Mouse (Mus musculus): ENCODE results near the gene Tlx2. TPM values are rescaled to one million over a fixed set of nuclear protein-coding genes. Genes with fewer than 3 reads are reported as not detected.

The Tlx2 gene
- polyA plus RNA-seq, 1 experiment = not detected

GRCm38 (mm10) chr6:83101316-83101687 is 31.2 kb upstream of the Tlx2 start, which contains the start of the genes Ccdc142 and Gm42688:
TSS of gene Ccdc142 (plus strand) at chr6:83101601.
TSS of gene Gm42688 (plus strand) at chr6:83101617.
- Histone ChIP-seq H3K27ac (ENCODE audit: insufficient read depth, low read depth, low read length) (0 out of 2 replicates have a peak within 1 kb of the TSS, but pooled peaks have one; percentile 10), H3K4me3 (ENCODE audit: insufficient read depth, low read depth, low read length) (peak within 1 kb of the TSS; percentile 70), H3K4me1 (ENCODE audit: control insufficient read depth, insufficient read depth, low read length) (peaks cover 18% of the 10 kb centered on the region)
- no peak for TF ChIP-seq POLR2A (IDR thresholded peaks at IDR 0.05; ENCODE audit: insufficient read depth, low read depth, low read length)
- TF ChIP-seq CTCF (IDR thresholded peaks at IDR 0.05; ENCODE audit: insufficient read depth, low read depth, low read length) = no peak
- under 1% methylated on average over 25 of the region's 25 CpGs for whole genome bisulfite sequencing

- 56% methylated on average over 2 of the region's 2 CpGs for WGBS
- Histone ChIP-seq H3K4me1 (ENCODE audit: control insufficient read depth, insufficient read depth, low read length) (peaks cover 16% of the 10 kb centered on the region), H3K27ac (ENCODE audit: insufficient read depth, low read depth, low read length) (no peak overlapping the region), H3K4me3 (ENCODE audit: insufficient read depth, low read depth, low read length) (no peak overlapping the region)
- TF ChIP-seq CTCF (IDR thresholded peaks at IDR 0.05; ENCODE audit: insufficient read depth, low read depth, low read length) = no peak
- no peak for TF ChIP-seq POLR2A (IDR thresholded peaks at IDR 0.05; ENCODE audit: insufficient read depth, low read depth, low read length)
These were observed 28.3 kb upstream of the Tlx2 start for GRCm38 (mm10) chr6:83098411-83098810.

GRCm38 (mm10) chr6:83095968-83096367 is 25.9 kb upstream of the Tlx2 start:
- Histone ChIP-seq H3K4me1 (ENCODE audit: control insufficient read depth, insufficient read depth, low read length) (no peaks in the 10 kb centered on the region), H3K27ac (ENCODE audit: insufficient read depth, low read depth, low read length) (no peak overlapping the region), H3K4me3 (ENCODE audit: insufficient read depth, low read depth, low read length) (no peak overlapping the region)
- no peak for TF ChIP-seq CTCF (IDR thresholded peaks at IDR 0.05; ENCODE audit: insufficient read depth, low read depth, low read length)
- no peak for TF ChIP-seq POLR2A (IDR thresholded peaks at IDR 0.05; ENCODE audit: insufficient read depth, low read depth, low read length)
- 49% methylated on average over 6 of the region's 6 CpGs for WGBS

GRCm38 (mm10) chr6:83092416-83093127 is 22.5 kb upstream of the Tlx2 start:
- no peak overlapping the region for H3K4me3 ChIP-seq (ENCODE audit: insufficient read depth, low read depth, low read length)
- H3K27ac ChIP-seq (ENCODE audit: insufficient read depth, low read depth, low read length) = no peak overlapping the region
- 37% methylated on average over 6 of the region's 6 CpGs for WGBS
- no peak for TF ChIP-seq CTCF (IDR thresholded peaks at IDR 0.05; ENCODE audit: insufficient read depth, low read depth, low read length)
- no peak for TF ChIP-seq POLR2A (IDR thresholded peaks at IDR 0.05; ENCODE audit: insufficient read depth, low read depth, low read length)
- H3K4me1 ChIP-seq (ENCODE audit: control insufficient read depth, insufficient read depth, low read length) = peaks cover 3% of the 10 kb centered on the region; the same call in 1 of the 2 replicates

GRCm38 (mm10) chr6:83087926-83088260 is 17.8 kb upstream of the Tlx2 start:
- TF ChIP-seq CTCF (IDR thresholded peaks at IDR 0.05; ENCODE audit: insufficient read depth, low read depth, low read length) = no peak
- TF ChIP-seq POLR2A (IDR thresholded peaks at IDR 0.05; ENCODE audit: insufficient read depth, low read depth, low read length) = no peak
- H3K4me3 ChIP-seq (ENCODE audit: insufficient read depth, low read depth, low read length) = no peak overlapping the region
- peaks cover 12% of the 10 kb centered on the region; the same call in 1 of the 2 replicates for H3K4me1 ChIP-seq (ENCODE audit: control insufficient read depth, insufficient read depth, low read length)
- no peak overlapping the region for H3K27ac ChIP-seq (ENCODE audit: insufficient read depth, low read depth, low read length)
- WGBS = 14% methylated on average over 9 of the region's 9 CpGs

- no peak overlapping the region for H3K27ac ChIP-seq (ENCODE audit: insufficient read depth, low read depth, low read length)
- TF ChIP-seq CTCF (IDR thresholded peaks at IDR 0.05; ENCODE audit: insufficient read depth, low read depth, low read length) = no peak
- TF ChIP-seq POLR2A (IDR thresholded peaks at IDR 0.05; ENCODE audit: insufficient read depth, low read depth, low read length) = no peak
- WGBS = 4% methylated on average over 47 of the region's 47 CpGs
- no peak overlapping the region for H3K4me3 ChIP-seq (ENCODE audit: insufficient read depth, low read depth, low read length)
- peaks cover 12% of the 10 kb centered on the region; the same call in 1 of the 2 replicates for H3K4me1 ChIP-seq (ENCODE audit: control insufficient read depth, insufficient read depth, low read length)
These were observed 17.3 kb upstream of the Tlx2 start for GRCm38 (mm10) chr6:83087205-83087925.

- WGBS = 5% methylated on average over 40 of the region's 42 CpGs
- no peak within 1 kb of the TSS for H3K4me3 ChIP-seq (ENCODE audit: insufficient read depth, low read depth, low read length)
- H3K27ac ChIP-seq (ENCODE audit: insufficient read depth, low read depth, low read length) = no peak within 1 kb of the TSS
- no peak for TF ChIP-seq CTCF (IDR thresholded peaks at IDR 0.05; ENCODE audit: insufficient read depth, low read depth, low read length)
- no peak for TF ChIP-seq POLR2A (IDR thresholded peaks at IDR 0.05; ENCODE audit: insufficient read depth, low read depth, low read length)
- peaks cover 12% of the 10 kb centered on the region; the same call in 1 of the 2 replicates for H3K4me1 ChIP-seq (ENCODE audit: control insufficient read depth, insufficient read depth, low read length)
These were observed 16.3 kb upstream of the Tlx2 start, which contains the start of gene Lbx2 for GRCm38 (mm10) chr6:83086121-83087035. TSS of gene Lbx2 (plus strand) at chr6:83086367.

- peaks cover 16% of the 10 kb centered on the region for H3K4me1 ChIP-seq (ENCODE audit: control insufficient read depth, insufficient read depth, low read length)
- no peak for TF ChIP-seq CTCF (IDR thresholded peaks at IDR 0.05; ENCODE audit: insufficient read depth, low read depth, low read length)
- no peak for TF ChIP-seq POLR2A (IDR thresholded peaks at IDR 0.05; ENCODE audit: insufficient read depth, low read depth, low read length)
- H3K4me3 ChIP-seq (ENCODE audit: insufficient read depth, low read depth, low read length) = no peak overlapping the region
- H3K27ac ChIP-seq (ENCODE audit: insufficient read depth, low read depth, low read length) = no peak overlapping the region
- 11% methylated on average over 6 of the region's 6 CpGs for WGBS
These were observed 14.4 kb upstream of the Tlx2 start for GRCm38 (mm10) chr6:83084477-83084876.
